Mouse (Mus musculus): ENCODE measurements around the gene Tmem202. TPM values are rescaled to one million over a fixed set of nuclear protein-coding genes. Genes with fewer than 3 reads are reported as not detected.

Tmem202 gene
- total RNA-seq, 2 experiments from 2014 or later = 3.6 to 4.1 TPM

- DNase-seq = peak; percentile 79 to 80
Measured at GRCm38 (mm10) chr9:59533889-59534288, 5.8 kb downstream of the Tmem202 start.

- no peak for DNase-seq
Measured at GRCm38 (mm10) chr9:59533422-59533821, 6.2 kb downstream of the Tmem202 start.

- DNase-seq = no peak
Measured at GRCm38 (mm10) chr9:59531645-59532044, 8.0 kb downstream of the Tmem202 start.

GRCm38 (mm10) chr9:59528274-59528673 is 11.4 kb downstream of the Tmem202 start:
- no peak for DNase-seq

- peak in 1 of 2 experiments; percentile 25 for DNase-seq
Measured at GRCm38 (mm10) chr9:59527580-59527979, 12.1 kb downstream of the Tmem202 start.

- DNase-seq = no peak
Measured at GRCm38 (mm10) chr9:59526727-59527126, 12.9 kb downstream of the Tmem202 start.

GRCm38 (mm10) chr9:59522906-59523305 is 16.7 kb downstream of the Tmem202 start:
- peak; percentile 22 to 46 for DNase-seq

GRCm38 (mm10) chr9:59519396-59519795 is 20.3 kb downstream of the Tmem202 start:
- no peak for DNase-seq

GRCm38 (mm10) chr9:59518976-59519375 is 20.7 kb downstream of the Tmem202 start:
- peak; percentile 84 to 85 for DNase-seq

GRCm38 (mm10) chr9:59517127-59517526 is 22.5 kb downstream of the Tmem202 start:
- no peak for DNase-seq

- no peak for DNase-seq
Measured at GRCm38 (mm10) chr9:59515069-59515468, 24.6 kb downstream of the Tmem202 start.

- DNase-seq = no peak
Measured at GRCm38 (mm10) chr9:59512381-59512780, 27.3 kb downstream of the Tmem202 start.

- no peak for DNase-seq
Measured at GRCm38 (mm10) chr9:59508146-59508545, 31.5 kb downstream of the Tmem202 start.

GRCm38 (mm10) chr9:59487331-59487730 is 52.3 kb downstream of the Tmem202 start:
- DNase-seq = peak; percentile 8 to 12

- DNase-seq = peak; percentile 99
Measured at GRCm38 (mm10) chr9:59486549-59487065, 53.0 kb downstream of the Tmem202 start, which contains the start of gene Arih1. Arih1 (minus strand) TSS chr9:59486618.

GRCm38 (mm10) chr9:59486076-59486518 is 53.5 kb downstream of the Tmem202 start:
- peak in 1 of 2 experiments; percentile 61 for DNase-seq

- DNase-seq = peak; percentile 80 to 87
Measured at GRCm38 (mm10) chr9:59485511-59486075, 54.1 kb downstream of the Tmem202 start.

GRCm38 (mm10) chr9:59484760-59485159 is 54.9 kb downstream of the Tmem202 start:
- peak; percentile 12 to 14 for DNase-seq

- DNase-seq = peak; percentile 62 to 66
Measured at GRCm38 (mm10) chr9:59482419-59482818, 57.2 kb downstream of the Tmem202 start.

GRCm38 (mm10) chr9:59476617-59477016 is 63.0 kb downstream of the Tmem202 start:
- DNase-seq = no peak

- DNase-seq = no peak
Measured at GRCm38 (mm10) chr9:59474838-59475237, 64.8 kb downstream of the Tmem202 start.

GRCm38 (mm10) chr9:59473171-59473570 is 66.5 kb downstream of the Tmem202 start:
- DNase-seq = no peak

- no peak for DNase-seq
Measured at GRCm38 (mm10) chr9:59469446-59469845, 70.2 kb downstream of the Tmem202 start.

Measured in adrenal gland, postnatal 36 days (tissue).